In genomic region chr8:108034070-108034469, GRCm38 (mm10) we compare ENCODE assay signal across 19 mouse cellular contexts.
A peak's percentile ranks its signal among the peaks of the same experiment; 100 is the strongest.
DNase-seq lines count a peak whose midpoint lies in the region; ATAC-seq lines count a peak whose summit lies in the region.
"Had no signal": no experiment of that assay in that cellular context is flagged by ENCODE, and none has a peak within 500 bp of the region (broad histone marks: within the 10 kb centered on the region; RNA-seq: fewer than 3 reads in every experiment).

No protein-coding gene starts in this region.

- H3K36me3 ChIP-seq in embryonic facial prominence, embryonic 10.5 days (replicated peaks) = no peaks in the 10 kb centered on the region
- H3K36me3 ChIP-seq in embryonic facial prominence, embryonic 13.5 days = no peaks in the 10 kb centered on the region
- H3K36me3 ChIP-seq in intestine, embryonic 16.5 days (ENCODE audit: control insufficient read depth, insufficient read depth, low read length) = no peaks in the 10 kb centered on the region
- H3K36me3 ChIP-seq in limb, embryonic 13.5 days = no peaks in the 10 kb centered on the region
- no peaks in the 10 kb centered on the region for H3K36me3 ChIP-seq in hindbrain, embryonic 10.5 days
- H3K36me3 ChIP-seq in heart, embryonic 10.5 days = no peaks in the 10 kb centered on the region
- H3K36me3 ChIP-seq: hindbrain, embryonic 13.5 days had no signal

- peak overlapping the region; percentile 72 for H3K27ac ChIP-seq in embryonic facial prominence, embryonic 10.5 days (replicated peaks)
- H3K27ac ChIP-seq in embryonic facial prominence, embryonic 13.5 days = peak overlapping the region; percentile 73
- H3K27ac ChIP-seq in intestine, embryonic 16.5 days (ENCODE audit: low read length) = no peak overlapping the region
- peak overlapping the region; percentile 44; the same call in 1 of the 2 replicates for H3K27ac ChIP-seq in limb, embryonic 13.5 days
- H3K27ac ChIP-seq in hindbrain, embryonic 10.5 days = no peak overlapping the region
- H3K27ac ChIP-seq in heart, embryonic 10.5 days = no peak overlapping the region
- H3K27ac ChIP-seq: forebrain, embryonic 13.5 days; hindbrain, embryonic 13.5 days; hindbrain, postnatal 0 days had no signal

- DNase-seq in embryonic facial prominence, embryonic 10.5 days (ENCODE audit: low spot score) = no peak
- DNase-seq in hindbrain, embryonic 10.5 days (ENCODE audit: low spot score) = no peak
- no peak for DNase-seq in heart, embryonic 10.5 days (ENCODE audit: low spot score)
- DNase-seq: adrenal gland, postnatal 25 days; cerebellum, adult 2 months; cerebellum, postnatal 10 days; forebrain, postnatal 0 days; gastrocnemius, postnatal 25 days; heart, postnatal 10 days; heart, postnatal 4 days; kidney, adult 18-20 months had no signal

- peak overlapping the region; percentile 23; the same call in 1 of the 2 replicates for H3K4me2 ChIP-seq in embryonic facial prominence, embryonic 13.5 days
- no peak overlapping the region for H3K4me2 ChIP-seq in intestine, embryonic 16.5 days (ENCODE audit: low read depth, low read length)
- H3K4me2 ChIP-seq in limb, embryonic 13.5 days (replicated peaks) = no peak overlapping the region
- H3K4me2 ChIP-seq: forebrain, embryonic 13.5 days; hindbrain, embryonic 13.5 days had no signal

- 75% methylated on average over 3 of the region's 3 CpGs for WGBS in embryonic facial prominence, embryonic 10.5 days
- 51% methylated on average over 3 of the region's 3 CpGs for WGBS in embryonic facial prominence, embryonic 13.5 days
- WGBS in intestine, embryonic 16.5 days = 53% methylated on average over 3 of the region's 3 CpGs
- 83% methylated on average over 3 of the region's 3 CpGs for WGBS in limb, embryonic 13.5 days
- WGBS in hindbrain, embryonic 10.5 days = 75% methylated on average over 3 of the region's 3 CpGs
- 75% methylated on average over 3 of the region's 3 CpGs for WGBS in heart, embryonic 10.5 days

- H3K4me3 ChIP-seq in embryonic facial prominence, embryonic 10.5 days = no peak overlapping the region
- H3K4me3 ChIP-seq in embryonic facial prominence, embryonic 13.5 days = no peak overlapping the region
- no peak overlapping the region for H3K4me3 ChIP-seq in intestine, embryonic 16.5 days (ENCODE audit: low read length)
- H3K4me3 ChIP-seq in limb, embryonic 13.5 days = no peak overlapping the region
- H3K4me3 ChIP-seq in hindbrain, embryonic 10.5 days = no peak overlapping the region
- no peak overlapping the region for H3K4me3 ChIP-seq in heart, embryonic 10.5 days
- H3K4me3 ChIP-seq: forebrain, embryonic 13.5 days; hindbrain, embryonic 13.5 days had no signal

- H3K9me3 ChIP-seq in embryonic facial prominence, embryonic 10.5 days = peaks cover 2% of the 10 kb centered on the region; the same call in 1 of the 2 replicates
- peaks cover 6% of the 10 kb centered on the region; the same call in 1 of the 2 replicates for H3K9me3 ChIP-seq in embryonic facial prominence, embryonic 13.5 days
- H3K9me3 ChIP-seq in intestine, embryonic 16.5 days (ENCODE audit: control insufficient read depth, low read length) = no peaks in the 10 kb centered on the region
- H3K9me3 ChIP-seq in limb, embryonic 13.5 days = 0 out of 2 replicates have a peak, but pooled peaks cover 7% of the 10 kb centered on the region
- 0 out of 2 replicates have a peak, but pooled peaks cover 2% of the 10 kb centered on the region for H3K9me3 ChIP-seq in hindbrain, embryonic 10.5 days
- no peaks in the 10 kb centered on the region for H3K9me3 ChIP-seq in heart, embryonic 10.5 days
- H3K9me3 ChIP-seq: forebrain, embryonic 13.5 days; hindbrain, embryonic 13.5 days had no signal

- H3K27me3 ChIP-seq in embryonic facial prominence, embryonic 10.5 days (replicated peaks; ENCODE audit: low read depth, poor library complexity, severe bottlenecking) = 0 out of 2 replicates have a peak, but pooled peaks cover 2% of the 10 kb centered on the region
- no peaks in the 10 kb centered on the region for H3K27me3 ChIP-seq in embryonic facial prominence, embryonic 13.5 days
- no peaks in the 10 kb centered on the region for H3K27me3 ChIP-seq in intestine, embryonic 16.5 days (replicated peaks; ENCODE audit: control insufficient read depth, insufficient read depth, low read length)
- H3K27me3 ChIP-seq in limb, embryonic 13.5 days = 0 out of 2 replicates have a peak, but pooled peaks cover 3% of the 10 kb centered on the region
- H3K27me3 ChIP-seq in hindbrain, embryonic 10.5 days (ENCODE audit: insufficient read depth, poor library complexity, severe bottlenecking) = no peaks in the 10 kb centered on the region
- no peaks in the 10 kb centered on the region for H3K27me3 ChIP-seq in heart, embryonic 10.5 days (ENCODE audit: insufficient read depth, poor library complexity, severe bottlenecking)
- H3K27me3 ChIP-seq: forebrain, embryonic 13.5 days; hindbrain, embryonic 13.5 days had no signal

- peaks cover 29% of the 10 kb centered on the region for H3K4me1 ChIP-seq in embryonic facial prominence, embryonic 10.5 days
- peaks cover 26% of the 10 kb centered on the region for H3K4me1 ChIP-seq in embryonic facial prominence, embryonic 13.5 days
- H3K4me1 ChIP-seq in intestine, embryonic 16.5 days (ENCODE audit: control insufficient read depth, insufficient read depth, low read length) = no peaks in the 10 kb centered on the region
- H3K4me1 ChIP-seq in limb, embryonic 13.5 days = peaks cover 28% of the 10 kb centered on the region
- no peaks in the 10 kb centered on the region for H3K4me1 ChIP-seq in hindbrain, embryonic 10.5 days (replicated peaks)
- H3K4me1 ChIP-seq in heart, embryonic 10.5 days = no peaks in the 10 kb centered on the region
- H3K4me1 ChIP-seq: forebrain, embryonic 13.5 days had no signal

- no peak for ATAC-seq in embryonic facial prominence, embryonic 13.5 days (ENCODE audit: insufficient number of reproducible peaks, insufficient read depth, low FRiP score, low TSS enrichment, low read depth)
- peak; percentile 69 for ATAC-seq in intestine, embryonic 16.5 days
- ATAC-seq in limb, embryonic 13.5 days (ENCODE audit: low FRiP score, low read depth) = no peak
- ATAC-seq in inflammation-experienced regulatory T-cells, adult 6 months = no peak
- ATAC-seq: activated CD4-positive, CD25-positive, alpha-beta regulatory T cell, adult 4 months; forebrain, embryonic 13.5 days; forebrain, postnatal 0 days; hindbrain, postnatal 0 days had no signal

- H3K9ac ChIP-seq in embryonic facial prominence, embryonic 13.5 days = no peak overlapping the region
- no peak overlapping the region for H3K9ac ChIP-seq in intestine, embryonic 16.5 days (ENCODE audit: low read depth, low read length)
- H3K9ac ChIP-seq in limb, embryonic 13.5 days = no peak overlapping the region
- H3K9ac ChIP-seq: forebrain, embryonic 13.5 days; forebrain, postnatal 0 days; hindbrain, embryonic 13.5 days had no signal

Comparison
In these comparisons a context has a peak if more than half of its experiments do, and no peak if none do; other contexts are left out.
1. H3K27ac ChIP-seq: peak in embryonic facial prominence, embryonic 10.5 days (single experiment), embryonic facial prominence, embryonic 13.5 days (single experiment) and limb, embryonic 13.5 days (single experiment); none in intestine, embryonic 16.5 days (single experiment), hindbrain, embryonic 10.5 days (single experiment) and heart, embryonic 10.5 days (single experiment).